Mouse (Mus musculus): ENCODE data around the gene Lcp1. TPM values are rescaled to one million over a fixed set of nuclear protein-coding genes. Genes with fewer than 3 reads are reported as not detected.
"Not testable (repeated sequence)": the region's sequence is repeated elsewhere in the genome, so short reads cannot be mapped to it uniquely, and the experiment has no call there.

The Lcp1 gene
- polyA plus RNA-seq, 1 experiment from 2014 or later, result 28.9 TPM

- WGBS, result 64% methylated on average over 10 of the region's 10 CpGs
- Histone ChIP-seq H3K4me3 (ENCODE audit: low read depth, low read length) (no peak overlapping the region), H3K27me3 (ENCODE audit: control insufficient read depth, insufficient read depth, low read length) (no peaks in the 10 kb centered on the region), H3K4me2 (replicated peaks; ENCODE audit: low read depth) (no peak overlapping the region), H3K36me3 (ENCODE audit: control insufficient read depth, insufficient read depth, low read length) (no peaks in the 10 kb centered on the region), H3K9me3 (ENCODE audit: control insufficient read depth, low read length) (no peaks in the 10 kb centered on the region), H3K27ac (replicated peaks) (no peak overlapping the region), H3K4me1 (replicated peaks; ENCODE audit: control insufficient read depth, insufficient read depth) (peaks cover 4% of the 10 kb centered on the region; the same call in 1 of the 2 replicates), H3K9ac (ENCODE audit: low read length) (no peak overlapping the region)
- peak; percentile 32; the same call in 1 of the 2 replicates for ATAC-seq (ENCODE audit: low FRiP score, low TSS enrichment)
- DNase-seq (ENCODE audit: low spot score), result no peak
- TF ChIP-seq EP300 (optimal IDR thresholded peaks at IDR 0.05), result no peak
Observed at GRCm38 (mm10) chr14:75138503-75138902, 7.6 kb downstream of the Lcp1 start.

DNA sequence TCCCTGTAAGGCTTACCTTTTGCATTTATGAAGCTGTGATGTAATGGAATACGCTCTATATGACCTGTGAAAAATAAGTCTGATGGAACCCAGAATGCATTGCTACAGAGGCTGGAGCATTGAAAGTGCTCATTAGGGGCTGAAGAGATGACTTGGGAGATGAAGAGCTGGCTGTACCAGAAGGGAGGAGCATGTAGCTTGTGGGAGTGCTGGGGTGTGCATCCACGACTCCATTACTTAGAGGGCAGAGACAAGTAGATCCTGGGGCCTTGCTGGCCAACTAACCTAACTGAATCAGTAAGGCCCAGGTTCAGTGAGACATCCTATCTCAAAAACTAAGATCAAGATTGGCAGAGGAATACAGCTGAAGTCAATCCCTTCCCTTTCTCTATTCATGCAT, 8.3 kb downstream of the Lcp1 start:
- H3K27ac ChIP-seq (replicated peaks), result no peak overlapping the region
- no peak overlapping the region for H3K4me3 ChIP-seq (ENCODE audit: low read depth, low read length)
- DNase-seq (ENCODE audit: low spot score), result no peak
- H3K4me1 ChIP-seq (replicated peaks; ENCODE audit: control insufficient read depth, insufficient read depth), result peaks cover 4% of the 10 kb centered on the region; the same call in 1 of the 2 replicates
- no peaks in the 10 kb centered on the region for H3K27me3 ChIP-seq (ENCODE audit: control insufficient read depth, insufficient read depth, low read length)
- H3K4me2 ChIP-seq (replicated peaks; ENCODE audit: low read depth), result no peak overlapping the region
- H3K36me3 ChIP-seq (ENCODE audit: control insufficient read depth, insufficient read depth, low read length), result no peaks in the 10 kb centered on the region
- no peak for ATAC-seq (ENCODE audit: low FRiP score, low TSS enrichment)
- no peak overlapping the region for H3K9ac ChIP-seq (ENCODE audit: low read length)
- H3K9me3 ChIP-seq (ENCODE audit: control insufficient read depth, low read length), result no peaks in the 10 kb centered on the region
- WGBS, result 84% methylated on average over 2 of the region's 2 CpGs
- no peak for TF ChIP-seq CTCF (IDR thresholded peaks at IDR 0.05; ENCODE audit: low read depth)

DNA sequence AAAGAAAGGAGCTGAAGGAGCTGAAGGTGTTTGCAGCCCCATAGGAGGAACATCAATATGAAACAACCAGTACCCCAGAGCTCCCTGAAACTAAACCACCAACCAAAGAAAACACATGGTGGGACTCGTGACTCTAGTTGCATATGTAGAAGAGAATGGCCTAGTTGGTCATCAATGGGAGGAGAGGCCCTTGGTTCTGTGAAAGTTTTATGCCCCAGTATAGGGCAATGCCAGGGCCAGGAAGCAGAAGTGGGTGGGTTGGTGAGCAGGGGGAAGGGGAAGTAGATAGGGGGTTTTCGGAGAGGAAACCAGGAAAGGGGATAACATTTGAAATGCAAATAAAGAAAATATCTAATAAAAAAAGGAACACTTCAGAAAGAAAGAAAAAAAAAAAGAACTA, 16.8 kb downstream of the Lcp1 start:
- not testable (repeated sequence) for H3K27me3 ChIP-seq (ENCODE audit: control insufficient read depth, insufficient read depth, low read length); H3K9me3 ChIP-seq (ENCODE audit: control insufficient read depth, low read length); H3K4me1 ChIP-seq (replicated peaks; ENCODE audit: control insufficient read depth, insufficient read depth); H3K36me3 ChIP-seq (ENCODE audit: control insufficient read depth, insufficient read depth, low read length); H3K9ac ChIP-seq (ENCODE audit: low read length); H3K4me2 ChIP-seq (replicated peaks; ENCODE audit: low read depth); DNase-seq (ENCODE audit: low spot score); H3K27ac ChIP-seq (replicated peaks); H3K4me3 ChIP-seq (ENCODE audit: low read depth, low read length); ATAC-seq (ENCODE audit: low FRiP score, low TSS enrichment)
- WGBS, result 79% methylated on average over 2 of the region's 2 CpGs

DNA sequence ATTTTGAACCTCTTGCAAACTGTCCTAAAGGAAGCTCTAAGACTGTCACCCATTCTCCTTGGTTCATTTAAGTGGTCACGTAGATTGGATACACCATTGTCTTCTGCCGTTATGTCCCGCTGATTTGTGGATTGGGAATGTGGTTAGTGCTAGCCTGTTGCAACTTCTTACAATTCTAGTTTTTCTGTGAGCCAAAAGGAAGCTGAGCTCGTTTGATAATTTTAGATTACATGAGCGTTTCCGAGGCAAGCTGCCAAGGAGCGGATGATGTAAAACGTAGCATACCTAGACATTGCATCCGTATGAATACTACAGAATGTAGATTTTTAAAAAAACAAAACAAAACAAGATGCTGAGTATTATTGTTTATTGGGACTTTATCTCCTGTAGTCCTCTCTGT, 17.3 kb downstream of the Lcp1 start:
- H3K9ac ChIP-seq (ENCODE audit: low read length), result no peak overlapping the region
- no peak for ATAC-seq (ENCODE audit: low FRiP score, low TSS enrichment)
- 62% methylated on average over 9 of the region's 9 CpGs for WGBS
- DNase-seq (ENCODE audit: low spot score), result no peak
- no peaks in the 10 kb centered on the region for H3K36me3 ChIP-seq (ENCODE audit: control insufficient read depth, insufficient read depth, low read length)
- no peaks in the 10 kb centered on the region for H3K4me1 ChIP-seq (replicated peaks; ENCODE audit: control insufficient read depth, insufficient read depth)
- no peaks in the 10 kb centered on the region for H3K27me3 ChIP-seq (ENCODE audit: control insufficient read depth, insufficient read depth, low read length)
- H3K4me2 ChIP-seq (replicated peaks; ENCODE audit: low read depth), result no peak overlapping the region
- H3K27ac ChIP-seq (replicated peaks), result no peak overlapping the region
- no peaks in the 10 kb centered on the region for H3K9me3 ChIP-seq (ENCODE audit: control insufficient read depth, low read length)
- no peak overlapping the region for H3K4me3 ChIP-seq (ENCODE audit: low read depth, low read length)
- no peak for TF ChIP-seq CTCF (IDR thresholded peaks at IDR 0.05; ENCODE audit: low read depth)

GRCm38 (mm10) chr14:75150653-75151052, 19.8 kb downstream of the Lcp1 start:
- 67% methylated on average over 2 of the region's 2 CpGs for WGBS
- Histone ChIP-seq H3K36me3 (ENCODE audit: control insufficient read depth, insufficient read depth, low read length) (no peaks in the 10 kb centered on the region), H3K9ac (ENCODE audit: low read length) (no peak overlapping the region), H3K4me3 (ENCODE audit: low read depth, low read length) (no peak overlapping the region), H3K4me1 (replicated peaks; ENCODE audit: control insufficient read depth, insufficient read depth) (no peaks in the 10 kb centered on the region), H3K27ac (replicated peaks) (no peak overlapping the region), H3K27me3 (ENCODE audit: control insufficient read depth, insufficient read depth, low read length) (no peaks in the 10 kb centered on the region), H3K4me2 (replicated peaks; ENCODE audit: low read depth) (no peak overlapping the region), H3K9me3 (ENCODE audit: control insufficient read depth, low read length) (no peaks in the 10 kb centered on the region)
- no peak for TF ChIP-seq EP300 (optimal IDR thresholded peaks at IDR 0.05)
- no peak for TF ChIP-seq CTCF (IDR thresholded peaks at IDR 0.05; ENCODE audit: low read depth)
- no peak for DNase-seq (ENCODE audit: low spot score)
- no peak for ATAC-seq (ENCODE audit: low FRiP score, low TSS enrichment)

DNA sequence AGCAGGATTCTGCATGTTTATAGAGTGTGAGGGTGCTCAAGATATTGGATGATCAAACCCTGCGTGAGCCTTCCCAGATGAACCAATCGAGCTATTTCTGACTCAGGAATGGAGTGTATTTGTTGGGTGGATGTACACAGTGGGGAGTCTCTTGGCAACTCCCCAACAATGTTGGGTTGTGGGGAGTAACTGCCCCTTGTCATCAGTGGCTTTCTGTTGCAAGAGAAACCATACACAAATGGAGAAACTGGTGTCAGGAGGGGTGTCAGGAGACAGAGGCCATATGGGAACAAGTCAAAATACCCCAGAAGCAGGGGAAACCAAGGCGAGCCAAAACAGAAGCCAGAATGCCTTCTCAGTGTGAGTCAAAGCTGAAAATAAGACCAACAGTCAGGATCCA, 20.2 kb downstream of the Lcp1 start:
- Histone ChIP-seq H3K27me3 (ENCODE audit: control insufficient read depth, insufficient read depth, low read length) (no peaks in the 10 kb centered on the region), H3K4me1 (replicated peaks; ENCODE audit: control insufficient read depth, insufficient read depth) (no peaks in the 10 kb centered on the region), H3K27ac (replicated peaks) (no peak overlapping the region), H3K9me3 (ENCODE audit: control insufficient read depth, low read length) (no peaks in the 10 kb centered on the region), H3K9ac (ENCODE audit: low read length) (no peak overlapping the region), H3K4me2 (replicated peaks; ENCODE audit: low read depth) (no peak overlapping the region), H3K4me3 (ENCODE audit: low read depth, low read length) (no peak overlapping the region), H3K36me3 (ENCODE audit: control insufficient read depth, insufficient read depth, low read length) (no peaks in the 10 kb centered on the region)
- TF ChIP-seq CTCF (IDR thresholded peaks at IDR 0.05; ENCODE audit: low read depth), result no peak
- TF ChIP-seq EP300 (optimal IDR thresholded peaks at IDR 0.05), result no peak
- no peak for DNase-seq (ENCODE audit: low spot score)
- ATAC-seq (ENCODE audit: low FRiP score, low TSS enrichment), result no peak
- WGBS, result 53% methylated on average over 3 of the region's 3 CpGs

Measured in stomach, postnatal 0 days (tissue).